Mouse (Mus musculus) kidney, embryonic 14.5 days (tissue): ENCODE data around the gene U2af1l4. TPM values are rescaled to one million over a fixed set of nuclear protein-coding genes. Genes with fewer than 3 reads are reported as not detected.
A peak's percentile ranks its signal among the peaks of the same experiment; 100 is the strongest.

ENCODE experiments used
- ATAC-seq: fragments of 200-750 bp; cut with Nextera tagmentation; 2 replicates; pipeline ENCODE4 v1.8.0; 2017; ENCODE audit warnings: moderate number of reproducible peaks, mild to moderate bottlenecking, moderate TSS enrichment, moderate library complexity; ENCODE audit not compliant: low FRiP score, low TSS enrichment
- H3K27ac ChIP-seq: fragments of 300-500 bp; sonication (generic); 2 replicates; pipeline ENCODE4 v1.5.1; 2014; ENCODE audit warnings: low read depth, mild to moderate bottlenecking, low read length, moderate library complexity, mixed read lengths
- H3K27me3 ChIP-seq: fragments of 300-500 bp; sonication (generic); 2 replicates; pipeline ENCODE4 v1.6.1; 2014; ENCODE audit warnings: mild to moderate bottlenecking, low read length; ENCODE audit not compliant: control insufficient read depth, insufficient read depth
- H3K36me3 ChIP-seq: fragments of 300-500 bp; sonication (generic); 2 replicates; pipeline ENCODE4 v1.6.1; 2014; ENCODE audit warnings: low read length, mixed read lengths; ENCODE audit not compliant: control insufficient read depth, insufficient read depth
- H3K4me1 ChIP-seq: fragments of 300-500 bp; sonication (generic); 2 replicates; pipeline ENCODE4 v1.6.1; 2014; ENCODE audit warnings: low read length, mixed read lengths; ENCODE audit not compliant: control insufficient read depth, insufficient read depth
- H3K4me2 ChIP-seq: fragments of 300-500 bp; sonication (generic); replicated peaks from 2 replicates; pipeline ENCODE4 v1.6.1; 2014; ENCODE audit warnings: low read depth, mild to moderate bottlenecking, low read length
- H3K4me3 ChIP-seq: fragments of 300-500 bp; sonication (generic); 2 replicates; pipeline ENCODE4 v1.5.1; 2014; ENCODE audit warnings: mild to moderate bottlenecking, low read length
- H3K9ac ChIP-seq: fragments of 300-500 bp; sonication (generic); 2 replicates; pipeline ENCODE4 v1.6.1; 2014; ENCODE audit warnings: low read depth, mild to moderate bottlenecking, low read length, moderate library complexity
- H3K9me3 ChIP-seq: fragments of 300-500 bp; sonication (generic); 2 replicates; pipeline ENCODE4 v1.6.1; 2016; ENCODE audit warnings: low read length; ENCODE audit not compliant: control insufficient read depth
- WGBS: fragments of 180-500 bp; shearing (Covaris S2); extraction: QIAGEN DNeasy Blood & Tissue Kit; methylation state at CpG from one replicate; pipeline ENCODE4 v1.1.7; 2014; 5-methylcytosine and 5-hydroxymethylcytosine counted together
- polyA plus RNA-seq: library from polyadenylated mRNA; unstranded; fragments of >200 nt; fragmentation: Nextera tagmentation; extraction: Ambion mirVana; gene quantifications from 2 replicates; pipeline ENCODE4 v1.2.1, GENCODE M21; 2014

U2af1l4 gene
- polyA plus RNA-seq, 1 experiment from 2014 or later, result 109 TPM

GRCm38 (mm10) chr7:30549880-30550279, 13.2 kb upstream of the U2af1l4 start:
- 98% methylated on average over 2 of the region's 2 CpGs for WGBS
- peaks cover 41% of the 10 kb centered on the region for H3K36me3 ChIP-seq

GRCm38 (mm10) chr7:30550603-30551002, 12.5 kb upstream of the U2af1l4 start:
- H3K4me3 ChIP-seq, result no peak overlapping the region
- no peak for ATAC-seq
- H3K9ac ChIP-seq, result no peak overlapping the region
- WGBS, result 93% methylated on average over 1 of the region's 1 CpGs
- no peaks in the 10 kb centered on the region for H3K27me3 ChIP-seq
- no peak overlapping the region for H3K27ac ChIP-seq
- peaks cover 44% of the 10 kb centered on the region for H3K36me3 ChIP-seq
- H3K9me3 ChIP-seq, result no peaks in the 10 kb centered on the region
- no peak overlapping the region for H3K4me2 ChIP-seq
- H3K4me1 ChIP-seq, result peaks cover 8% of the 10 kb centered on the region; the same call in 1 of the 2 replicates

More at GRCm38 (mm10) chr7:30549880-30550279, 13.2 kb upstream of the U2af1l4 start:
- H3K9me3 ChIP-seq, result no peaks in the 10 kb centered on the region
- H3K27me3 ChIP-seq, result no peaks in the 10 kb centered on the region
- no peak overlapping the region for H3K4me2 ChIP-seq
- H3K9ac ChIP-seq, result no peak overlapping the region
- peaks cover 8% of the 10 kb centered on the region; the same call in 1 of the 2 replicates for H3K4me1 ChIP-seq
- H3K27ac ChIP-seq, result no peak overlapping the region
- H3K4me3 ChIP-seq, result no peak overlapping the region
- ATAC-seq, result no peak

GRCm38 (mm10) chr7:30551445-30552101, 11.5 kb upstream of the U2af1l4 start:
- WGBS, result 3% methylated on average over 10 of the region's 10 CpGs
- Histone ChIP-seq H3K4me3 (peak overlapping the region; percentile 76), H3K36me3 (peaks cover 45% of the 10 kb centered on the region), H3K27ac (peak overlapping the region; percentile 98), H3K9me3 (no peaks in the 10 kb centered on the region), H3K9ac (peak overlapping the region; percentile 70), H3K4me1 (peaks cover 8% of the 10 kb centered on the region; the same call in 1 of the 2 replicates), H3K27me3 (no peaks in the 10 kb centered on the region), H3K4me2 (peak overlapping the region; percentile 38)
- peak; percentile 61 for ATAC-seq

- Histone ChIP-seq H3K4me2 (peak within 1 kb of the TSS; percentile 92), H3K4me1 (peaks cover 8% of the 10 kb centered on the region; the same call in 1 of the 2 replicates), H3K27me3 (no peaks in the 10 kb centered on the region), H3K9ac (peak within 1 kb of the TSS; percentile 70), H3K27ac (peak within 1 kb of the TSS; percentile 98), H3K9me3 (no peaks in the 10 kb centered on the region), H3K4me3 (peak within 1 kb of the TSS; percentile 76), H3K36me3 (peaks cover 49% of the 10 kb centered on the region)
- peak; percentile 95 for ATAC-seq
- WGBS, result under 1% methylated on average over 44 of the region's 44 CpGs
Measured at GRCm38 (mm10) chr7:30552102-30553020, 10.7 kb upstream of the U2af1l4 start, which contains the start of the genes Hspb6 and Proser3. TSS of gene Hspb6 (plus strand) at chr7:30552178. TSS of gene Proser3 (minus strand) at chr7:30552299.

- H3K36me3 ChIP-seq, result peaks cover 43% of the 10 kb centered on the region
- no peak for ATAC-seq
- 5% methylated on average over 23 of the region's 23 CpGs for WGBS
Measured at GRCm38 (mm10) chr7:30553021-30553589, 10.0 kb upstream of the U2af1l4 start.

GRCm38 (mm10) chr7:30553810-30554584, 9.1 kb upstream of the U2af1l4 start:
- H3K36me3 ChIP-seq, result peaks cover 34% of the 10 kb centered on the region

More at GRCm38 (mm10) chr7:30553021-30553589, 10.0 kb upstream of the U2af1l4 start:
- no peaks in the 10 kb centered on the region for H3K27me3 ChIP-seq
- H3K27ac ChIP-seq, result peak overlapping the region; percentile 79; the same call in 1 of the 2 replicates
- H3K4me1 ChIP-seq, result peaks cover 9% of the 10 kb centered on the region
- no peaks in the 10 kb centered on the region for H3K9me3 ChIP-seq
- H3K9ac ChIP-seq, result peak overlapping the region; percentile 70
- H3K4me2 ChIP-seq, result peak overlapping the region; percentile 92
- H3K4me3 ChIP-seq, result peak overlapping the region; percentile 76

GRCm38 (mm10) chr7:30556894-30557536, 6.1 kb upstream of the U2af1l4 start:
- WGBS, result 94% methylated on average over 18 of the region's 18 CpGs
- no peak overlapping the region for H3K27ac ChIP-seq
- H3K4me3 ChIP-seq, result no peak overlapping the region
- H3K36me3 ChIP-seq, result peaks cover 33% of the 10 kb centered on the region
- H3K4me2 ChIP-seq, result no peak overlapping the region
- no peaks in the 10 kb centered on the region for H3K27me3 ChIP-seq
- no peak overlapping the region for H3K9ac ChIP-seq
- ATAC-seq, result no peak
- H3K9me3 ChIP-seq, result no peaks in the 10 kb centered on the region
- peaks cover 22% of the 10 kb centered on the region for H3K4me1 ChIP-seq

More at GRCm38 (mm10) chr7:30553810-30554584, 9.1 kb upstream of the U2af1l4 start:
- Histone ChIP-seq H3K4me2 (peak overlapping the region; percentile 92), H3K9ac (peak overlapping the region; percentile 70; the same call in 1 of the 2 replicates), H3K27me3 (no peaks in the 10 kb centered on the region), H3K4me1 (peaks cover 17% of the 10 kb centered on the region), H3K27ac (no peak overlapping the region), H3K9me3 (no peaks in the 10 kb centered on the region), H3K4me3 (peak overlapping the region; percentile 76; the same call in 1 of the 2 replicates)
- WGBS, result 86% methylated on average over 22 of the region's 22 CpGs
- no peak for ATAC-seq
